Mouse (Mus musculus): ENCODE measurements around the gene Mfap3.

DNA sequence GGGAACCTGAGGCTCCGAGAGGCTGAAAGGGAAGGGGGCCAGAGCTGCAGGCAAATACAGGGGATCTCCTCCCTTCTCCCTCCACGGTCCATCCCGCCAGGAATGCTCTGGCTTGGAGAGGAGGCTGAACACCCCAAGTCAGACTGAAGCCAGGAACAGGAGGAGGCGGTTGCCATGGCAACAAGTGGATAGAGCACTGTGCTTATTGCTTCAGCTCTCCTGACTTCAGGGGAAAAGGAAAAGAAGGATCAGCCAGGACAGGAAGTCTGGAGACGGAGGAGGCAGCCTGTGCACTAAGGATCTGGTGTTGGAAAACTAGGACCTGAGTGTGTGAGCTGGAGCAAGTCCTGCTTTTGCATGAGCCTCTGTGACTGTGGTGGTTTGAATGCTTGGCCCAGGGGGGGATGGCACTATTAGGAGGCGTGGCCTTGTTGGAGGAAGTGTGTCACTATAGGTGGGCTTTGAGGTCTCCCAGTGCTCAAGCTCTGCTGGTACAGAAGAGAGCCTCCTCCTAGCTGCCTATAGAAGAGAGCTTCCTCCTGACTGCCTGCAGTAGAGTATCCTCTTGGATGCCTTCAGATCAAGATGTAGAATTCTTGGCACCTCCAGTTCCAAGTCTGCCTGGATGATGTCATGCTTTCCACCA, 44.0 kb upstream of the Mfap3 start:
- TF ChIP-seq CTCF (IDR thresholded peaks at IDR 0.05; ENCODE audit: extremely low read depth, insufficient read depth, insufficient read length, insufficient replicate concordance) (no peak), POLR2A (IDR thresholded peaks at IDR 0.05; ENCODE audit: low read depth, low read length) (no peak)
